Mouse (Mus musculus): Measurements from ENCODE around the gene Ranbp17.

Ranbp17 gene

GRCm38 (mm10) chr11:33232056-33232455 is 281.5 kb downstream of the Ranbp17 start:
- no peak for DNase-seq (ENCODE audit: low spot score)

GRCm38 (mm10) chr11:33228186-33228585 is 285.4 kb downstream of the Ranbp17 start:
- DNase-seq (ENCODE audit: low spot score), result no peak

DNA sequence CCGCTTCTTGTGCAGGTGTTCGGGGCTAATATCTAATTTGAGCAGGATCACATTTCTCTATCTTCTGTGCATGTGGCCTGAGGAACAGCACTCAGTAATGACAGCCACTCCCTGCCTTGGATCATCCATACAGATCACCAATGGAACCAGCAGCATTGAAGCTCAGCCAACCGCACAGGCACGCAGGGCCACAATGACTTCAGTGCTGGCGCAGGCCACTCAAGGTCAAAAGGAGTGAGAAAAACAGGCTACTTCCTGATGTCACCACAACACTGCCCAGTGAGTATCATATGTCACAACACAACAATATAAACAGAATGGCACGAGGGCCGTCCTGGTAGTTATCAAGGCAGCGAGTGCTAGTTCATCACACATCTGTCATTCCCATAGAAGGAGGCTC is 287.0 kb downstream of the Ranbp17 start:
- no peak for DNase-seq (ENCODE audit: low spot score)

- no peak for DNase-seq (ENCODE audit: low spot score)
Observed at GRCm38 (mm10) chr11:33221566-33222365, 291.8 kb downstream of the Ranbp17 start.

GRCm38 (mm10) chr11:33220763-33221162 is 292.8 kb downstream of the Ranbp17 start:
- no peak for DNase-seq (ENCODE audit: low spot score)

GRCm38 (mm10) chr11:33217384-33218079 is 296.0 kb downstream of the Ranbp17 start:
- DNase-seq (ENCODE audit: low spot score), result no peak

GRCm38 (mm10) chr11:33207411-33207810 is 306.1 kb downstream of the Ranbp17 start:
- no peak for DNase-seq (ENCODE audit: low spot score)

GRCm38 (mm10) chr11:33204966-33205365 is 308.6 kb downstream of the Ranbp17 start:
- DNase-seq (ENCODE audit: low spot score), result no peak

GRCm38 (mm10) chr11:33204329-33204705 is 309.2 kb downstream of the Ranbp17 start:
- no peak for DNase-seq (ENCODE audit: low spot score)

DNA sequence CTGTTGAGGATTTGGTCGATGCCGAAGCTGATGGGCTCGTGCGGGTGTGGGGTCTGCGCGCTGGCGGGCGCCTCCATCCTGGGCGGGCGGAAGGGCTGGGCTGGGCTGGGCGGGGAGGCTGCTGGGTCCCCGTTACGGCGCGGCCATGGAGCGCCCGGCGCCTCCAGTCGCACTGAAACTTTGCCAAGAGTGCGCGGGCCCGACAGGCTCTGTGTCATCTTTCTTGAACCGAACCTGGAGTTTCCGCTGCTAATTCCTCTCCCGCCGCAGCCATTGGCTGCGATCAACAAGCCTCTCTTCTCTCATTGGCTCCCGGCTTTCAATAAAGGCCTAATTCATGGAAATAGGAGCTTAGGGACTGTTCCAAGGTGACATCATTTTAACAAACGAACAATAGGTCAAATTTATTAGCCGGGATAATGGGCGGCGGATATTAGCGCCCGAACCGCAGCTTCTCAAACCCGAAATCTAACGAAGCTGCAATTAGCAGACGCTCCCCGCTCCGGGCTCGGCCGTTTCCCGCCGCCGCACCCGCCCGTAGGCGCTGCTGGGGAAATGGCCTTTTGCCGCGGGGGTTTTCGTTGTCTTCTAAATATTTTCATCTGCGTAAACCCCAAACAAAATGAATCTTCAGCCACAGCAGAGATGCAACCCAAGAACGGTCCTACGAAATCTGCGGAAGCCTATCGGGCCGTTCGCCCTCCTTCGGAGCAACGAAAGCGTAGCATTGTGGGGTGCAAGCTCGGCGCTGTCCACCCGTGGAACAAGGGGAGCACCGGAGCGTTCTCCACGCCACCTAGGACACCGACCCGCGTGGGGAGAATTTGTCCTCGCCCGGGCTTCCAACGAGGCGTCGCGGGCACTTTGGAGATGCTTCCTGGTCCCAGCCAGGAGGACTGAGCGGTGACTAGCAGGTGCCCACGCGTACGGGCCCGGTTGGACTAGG is 309.9 kb downstream of the Ranbp17 start, which contains the start of gene Tlx3:
Gene Tlx3, minus strand, starts transcription at position 207 of the 946 bp plus-strand sequence.
- DNase-seq (ENCODE audit: low spot score), result peak; percentile 54

DNA sequence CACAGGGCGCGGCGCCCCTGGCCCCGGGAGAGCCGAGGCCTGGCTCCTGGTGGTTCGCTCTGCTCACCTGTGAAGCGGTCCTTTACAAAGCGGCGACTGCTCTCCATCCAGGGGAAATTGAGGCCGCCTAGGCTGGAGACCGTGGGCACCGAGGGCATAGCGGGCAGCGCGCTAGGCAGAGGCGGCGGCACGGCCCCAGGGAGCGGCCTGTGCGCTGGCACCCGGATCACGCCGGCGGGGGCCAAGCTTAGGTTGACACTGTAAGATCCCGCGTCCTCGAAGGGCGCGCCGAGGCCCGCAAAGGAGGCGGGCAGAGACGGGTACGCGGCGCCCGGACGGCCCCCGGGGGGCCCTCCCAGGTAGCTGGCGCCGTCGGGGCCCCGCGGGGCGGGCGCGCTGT is 310.6 kb downstream of the Ranbp17 start:
- no peak for DNase-seq (ENCODE audit: low spot score)

GRCm38 (mm10) chr11:33202296-33202695 is 311.2 kb downstream of the Ranbp17 start:
- no peak for DNase-seq (ENCODE audit: low spot score)

DNA sequence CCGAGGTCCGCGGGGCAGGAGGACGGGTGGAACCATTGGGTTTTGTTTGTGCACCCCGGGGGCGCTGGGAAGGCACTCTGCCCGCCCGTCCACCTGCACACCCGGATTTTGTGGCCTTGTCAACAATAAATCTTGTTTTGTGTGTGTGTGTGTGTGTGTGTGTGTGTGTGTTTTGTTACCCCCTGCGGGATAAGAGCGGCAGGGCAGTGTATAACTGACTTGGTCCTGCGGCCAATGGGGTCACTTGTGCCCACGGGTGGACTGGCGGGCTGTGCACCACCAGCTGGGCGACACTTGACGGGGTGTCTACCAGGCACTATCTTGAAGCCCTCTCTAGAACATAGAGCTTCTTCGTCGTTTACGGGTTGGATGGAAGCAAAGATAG is 311.9 kb downstream of the Ranbp17 start:
- no peak for DNase-seq (ENCODE audit: low spot score)

- no peak for DNase-seq (ENCODE audit: low spot score)
Observed at GRCm38 (mm10) chr11:33200764-33201625, 312.6 kb downstream of the Ranbp17 start.

GRCm38 (mm10) chr11:33199906-33200763 is 313.4 kb downstream of the Ranbp17 start:
- no peak for DNase-seq (ENCODE audit: low spot score)

GRCm38 (mm10) chr11:33199117-33199514 is 314.4 kb downstream of the Ranbp17 start:
- DNase-seq (ENCODE audit: low spot score), result no peak

GRCm38 (mm10) chr11:33198351-33199116 is 315.0 kb downstream of the Ranbp17 start:
- DNase-seq (ENCODE audit: low spot score), result no peak

- DNase-seq (ENCODE audit: low spot score), result no peak
Observed at GRCm38 (mm10) chr11:33197673-33198072, 315.9 kb downstream of the Ranbp17 start.

DNA sequence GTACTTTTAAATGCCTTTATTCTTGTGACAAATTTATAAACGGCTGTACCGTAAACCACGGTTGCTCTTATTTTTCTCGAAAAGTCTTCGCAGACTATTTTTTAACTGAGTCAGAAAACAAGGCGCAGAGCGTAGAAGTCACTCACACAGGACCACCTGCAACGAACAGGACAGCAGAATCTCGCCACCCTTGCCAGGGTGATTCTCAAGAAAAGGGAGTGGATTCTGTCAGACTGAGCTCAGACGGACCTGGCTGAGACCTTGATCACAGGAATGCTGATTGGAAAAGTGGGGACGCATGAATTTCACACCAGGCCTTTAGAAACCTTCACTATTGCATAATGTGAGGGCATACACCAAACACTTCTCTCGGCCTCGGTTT is 316.4 kb downstream of the Ranbp17 start:
- DNase-seq (ENCODE audit: low spot score), result no peak
